Mouse (Mus musculus) retina, embryonic 14.5 days (tissue): Measurements from ENCODE around the gene Zbtb38.

Experiments used
- DNase-seq: peaks from one replicate; pipeline ENCODE4 v3.0.0-alpha.2; 2015; ENCODE audit warnings: low spot score

Zbtb38 gene

DNA sequence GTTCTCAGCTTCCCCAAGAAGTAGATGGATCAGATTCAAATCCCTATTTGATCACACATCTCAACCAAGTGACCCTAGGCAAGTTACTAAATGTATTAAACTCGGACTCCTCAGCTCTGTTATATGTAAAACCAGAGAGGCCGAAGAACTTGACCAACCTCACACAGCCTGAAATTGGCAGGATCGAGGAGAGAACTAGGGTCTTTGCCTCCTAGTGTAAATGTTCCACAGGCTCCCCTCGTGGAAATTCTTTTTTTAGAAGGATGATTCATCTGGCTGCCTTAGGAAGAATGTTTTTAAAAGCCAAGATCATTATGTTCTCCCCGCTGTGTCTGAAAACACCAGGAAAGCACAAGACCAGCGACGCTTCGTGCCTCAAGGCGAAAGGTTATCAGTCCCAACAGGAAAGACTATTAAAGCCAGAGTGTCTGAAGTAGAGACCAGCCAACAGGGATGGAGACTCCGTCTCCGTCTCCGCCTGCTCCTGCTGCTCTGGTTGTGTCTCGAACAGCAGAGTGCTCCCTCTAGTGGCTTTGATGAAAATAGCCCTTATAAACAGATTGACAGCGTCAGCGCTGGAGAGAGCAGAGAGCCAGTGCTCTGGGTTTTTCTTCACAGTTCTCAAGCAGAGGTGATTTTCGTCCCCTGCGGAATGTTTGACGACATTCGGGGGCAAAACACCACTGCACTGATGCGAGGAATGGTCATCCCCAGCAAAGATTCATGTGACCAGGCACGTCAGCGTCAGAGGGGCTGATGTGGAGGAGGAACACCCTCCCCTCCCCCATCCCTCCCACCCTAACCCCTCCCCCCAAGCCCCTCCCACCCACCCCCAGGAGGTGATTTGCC is 6.3 kb upstream of the Zbtb38 start:
- DNase-seq, result peak; percentile 92

DNA sequence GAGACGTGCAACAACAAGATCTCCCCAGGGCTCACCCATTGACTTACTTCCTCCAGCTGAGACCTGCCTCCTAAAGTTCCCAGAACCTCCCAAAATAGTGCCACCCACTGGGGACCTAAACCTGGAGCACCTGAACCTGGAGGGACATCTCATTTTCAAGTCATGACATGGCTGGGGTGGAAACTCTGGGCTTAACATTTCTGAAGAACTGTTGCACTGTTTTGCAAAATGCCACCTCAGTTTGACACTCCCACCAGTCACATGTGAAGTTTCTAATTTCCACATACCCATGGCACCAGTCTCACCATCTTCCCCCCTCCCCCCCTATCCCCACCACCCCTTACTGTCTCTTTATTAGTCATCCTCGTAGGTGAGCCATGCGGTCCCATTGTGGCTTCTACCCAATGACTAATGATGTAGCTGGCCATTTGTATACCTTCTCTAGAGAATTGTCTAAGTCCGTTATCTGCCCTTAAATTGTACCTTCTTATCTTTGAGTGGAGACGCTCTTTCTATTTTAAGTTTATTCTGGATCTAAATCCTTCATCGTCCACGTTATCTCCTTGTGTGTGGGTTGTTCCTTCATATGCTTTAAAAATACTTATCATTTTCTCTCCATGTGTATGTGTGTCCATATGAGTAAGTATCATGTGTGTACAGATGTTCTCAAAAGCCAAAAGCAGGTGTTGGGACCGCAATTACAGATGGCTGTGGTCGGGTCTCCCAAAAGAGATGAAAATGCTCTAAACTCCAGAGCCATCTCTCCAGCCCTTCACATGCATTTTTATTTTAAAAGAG is 4.2 kb upstream of the Zbtb38 start:
- no peak for DNase-seq

DNA sequence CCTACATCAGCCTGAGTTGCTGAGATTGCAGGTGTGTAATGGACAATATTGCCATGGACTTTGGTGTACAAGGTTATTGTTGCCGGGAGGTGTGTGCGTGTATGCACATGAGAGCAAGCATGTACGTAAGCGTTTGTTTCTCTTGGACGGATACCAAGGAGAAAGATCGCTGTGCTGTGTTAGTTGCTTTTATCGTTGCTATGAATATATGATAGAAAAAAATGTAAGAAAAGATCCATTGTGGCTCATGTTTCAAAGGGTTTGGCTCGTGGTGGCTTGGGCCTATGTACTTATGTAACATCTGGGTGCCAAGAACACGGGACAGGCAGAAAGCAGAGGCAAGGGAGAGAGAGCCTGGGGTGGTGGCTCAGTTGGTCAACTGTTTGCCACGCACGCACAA is 3.1 kb upstream of the Zbtb38 start:
- no peak for DNase-seq

DNA sequence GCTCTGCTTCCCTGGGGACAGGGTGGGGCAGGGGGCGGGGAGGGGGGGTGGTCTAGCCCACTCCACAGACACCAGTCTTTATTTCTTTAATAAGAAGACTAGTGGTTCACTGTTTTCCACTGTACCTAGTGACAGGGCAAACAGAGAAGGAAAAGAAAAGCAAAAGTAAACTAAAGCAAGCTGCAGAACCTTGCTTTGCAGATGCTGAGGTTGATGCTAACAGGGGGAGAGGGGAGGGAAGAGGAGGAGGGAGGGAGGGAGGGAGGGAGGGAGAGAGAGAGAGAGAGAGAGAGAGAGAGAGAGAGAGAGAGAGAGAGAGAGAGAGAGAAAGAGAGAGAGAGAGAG is 2.0 kb upstream of the Zbtb38 start:
- DNase-seq, result no peak

DNA sequence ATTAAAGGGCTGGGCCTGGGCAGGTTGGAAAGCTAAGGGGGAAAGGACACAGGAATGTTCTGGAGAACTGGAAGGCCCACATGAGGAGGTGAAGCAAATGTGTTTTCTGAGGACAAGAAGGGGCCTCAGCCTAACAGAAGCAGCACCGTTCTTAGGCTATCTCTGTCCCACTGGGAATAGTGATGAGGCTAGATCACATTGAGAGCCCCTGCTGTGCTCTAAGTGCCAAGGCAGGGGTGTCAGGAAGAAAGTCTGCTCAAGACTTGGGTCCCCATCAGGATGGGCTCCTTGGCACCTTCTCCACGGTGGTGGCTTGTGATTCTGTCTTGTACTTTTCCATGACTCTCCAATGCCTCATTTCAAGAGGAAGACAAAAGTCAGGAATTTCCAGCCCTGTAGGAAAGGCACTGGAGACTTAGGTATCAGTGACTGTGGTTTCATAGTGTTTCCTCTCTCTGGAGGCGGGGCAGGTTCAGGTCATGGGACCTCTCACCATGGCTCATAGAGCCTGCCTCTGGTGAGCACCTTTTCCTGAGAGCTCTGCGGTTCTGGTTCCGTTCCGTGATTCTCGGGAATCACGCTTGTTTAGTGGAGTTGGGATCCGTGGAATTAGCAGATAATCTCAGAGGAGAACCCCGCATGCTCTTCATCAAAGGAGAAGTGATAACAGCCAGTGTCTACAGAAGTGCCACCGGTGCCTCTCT is 1.4 kb upstream of the Zbtb38 start:
- no peak for DNase-seq

DNA sequence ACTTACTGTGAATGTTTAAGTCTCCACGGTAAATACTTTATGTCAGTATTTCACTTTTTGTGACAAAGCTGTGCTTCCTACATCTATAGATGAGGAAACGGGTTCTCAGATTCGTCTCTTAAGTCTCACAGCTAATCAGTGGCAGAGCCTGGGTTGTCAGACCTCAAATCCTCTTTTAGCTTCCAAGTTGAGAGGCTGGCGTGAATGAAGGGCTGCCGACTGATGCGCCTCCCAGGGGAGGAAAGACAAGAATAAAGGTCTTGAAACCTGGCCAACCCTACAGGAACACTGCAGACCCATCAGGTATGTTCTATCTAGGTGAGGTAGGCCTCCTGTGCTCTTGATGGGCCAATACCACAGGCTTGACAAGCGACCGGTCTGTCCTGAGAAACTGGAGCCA is 761 bp upstream of the Zbtb38 start:
- DNase-seq, result no peak

DNA sequence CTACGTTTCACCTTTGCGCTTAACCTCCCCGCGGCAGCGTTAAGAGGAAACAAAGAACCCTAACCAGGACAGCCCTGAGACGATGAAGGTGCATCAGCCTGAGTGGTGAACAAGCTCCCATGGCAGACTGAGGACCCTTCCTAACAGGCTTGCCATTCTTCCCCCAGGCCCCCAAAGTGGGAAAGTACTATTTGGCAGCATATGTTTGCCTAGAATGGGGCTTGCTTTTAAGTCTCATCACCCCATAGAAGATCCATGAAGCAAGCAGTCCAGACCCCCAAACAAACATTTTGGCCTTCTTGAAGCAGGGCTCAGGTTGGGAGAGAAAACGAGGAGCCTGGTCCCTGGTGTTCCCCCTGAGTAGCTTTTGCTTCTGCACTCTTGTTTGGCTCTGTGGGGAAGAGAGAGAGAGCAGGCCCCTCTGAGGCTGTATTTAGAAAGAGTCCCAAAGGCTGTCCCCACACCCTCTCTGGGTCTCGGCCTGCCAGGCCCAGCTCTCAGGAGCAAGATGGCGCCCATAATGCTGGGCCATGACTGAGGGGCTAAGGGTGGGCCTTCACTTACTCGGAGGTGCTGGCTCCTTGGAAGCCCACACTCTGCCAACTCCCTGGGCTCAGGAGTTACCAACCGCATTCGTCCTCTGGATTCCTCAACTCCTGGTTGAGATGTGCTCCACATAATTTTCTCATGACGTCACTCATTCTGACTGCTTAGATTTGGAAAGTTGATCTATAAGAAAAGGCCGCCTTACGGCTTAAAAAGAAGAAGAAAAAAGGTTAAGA is 619 bp downstream of the Zbtb38 start:
- no peak for DNase-seq

DNA sequence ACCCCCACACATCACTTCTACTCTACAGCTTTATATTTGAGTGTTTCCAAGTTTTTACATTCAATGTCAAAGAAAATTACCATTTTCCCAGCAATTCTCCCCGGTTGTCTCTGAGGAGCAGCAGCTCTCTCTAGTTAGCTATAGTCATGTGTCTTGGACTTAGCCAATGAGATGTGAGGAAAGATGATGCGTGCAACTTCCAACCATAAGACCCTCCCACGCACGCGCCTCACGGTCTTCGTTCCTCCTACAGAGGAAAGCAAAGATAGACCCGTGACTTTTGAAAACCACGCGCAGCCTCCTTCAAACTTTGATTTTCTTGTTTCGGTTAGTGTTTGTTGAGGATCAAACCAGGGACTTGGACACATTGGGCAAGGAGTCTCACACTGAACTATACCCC is 2.0 kb downstream of the Zbtb38 start:
- no peak for DNase-seq

DNA sequence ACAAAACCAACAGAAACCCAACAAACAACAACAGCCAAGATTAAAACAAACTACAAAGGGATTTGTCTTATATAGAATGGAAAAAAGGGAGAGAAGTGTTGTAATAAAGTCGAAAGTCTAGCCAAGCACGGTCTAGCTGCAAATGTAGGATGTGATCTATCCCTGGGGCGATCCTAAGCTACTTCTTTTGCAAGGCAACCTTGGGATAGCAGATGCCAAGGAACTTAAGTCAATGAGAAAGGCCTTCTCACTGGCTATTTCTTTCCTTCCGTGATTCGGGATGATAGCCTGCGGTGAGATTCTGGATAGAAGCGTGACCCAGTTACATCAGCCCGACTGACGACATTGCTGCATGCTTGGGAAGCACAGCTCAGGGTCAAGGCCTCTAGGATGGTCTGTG is 6.1 kb downstream of the Zbtb38 start:
- no peak for DNase-seq

DNA sequence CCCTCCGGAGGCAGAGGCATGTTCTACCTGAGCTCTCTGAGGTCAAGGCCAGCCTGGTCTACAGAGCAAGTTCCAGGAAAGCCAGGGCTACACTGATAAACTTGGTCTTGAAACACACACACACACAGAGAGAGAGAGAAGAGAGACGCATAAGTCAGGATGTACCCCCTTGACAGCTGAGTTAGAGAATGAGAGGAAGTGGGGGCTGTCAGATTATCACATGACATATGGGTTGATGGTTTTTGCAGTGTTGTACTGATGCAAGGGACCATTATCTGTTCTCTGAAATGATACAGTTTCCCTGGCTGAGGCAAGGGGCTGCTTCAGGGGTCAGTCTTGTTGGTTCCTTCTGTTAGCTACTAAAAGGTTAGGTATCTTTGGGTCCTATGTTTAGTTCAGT is 7.7 kb downstream of the Zbtb38 start:
- no peak for DNase-seq

DNA sequence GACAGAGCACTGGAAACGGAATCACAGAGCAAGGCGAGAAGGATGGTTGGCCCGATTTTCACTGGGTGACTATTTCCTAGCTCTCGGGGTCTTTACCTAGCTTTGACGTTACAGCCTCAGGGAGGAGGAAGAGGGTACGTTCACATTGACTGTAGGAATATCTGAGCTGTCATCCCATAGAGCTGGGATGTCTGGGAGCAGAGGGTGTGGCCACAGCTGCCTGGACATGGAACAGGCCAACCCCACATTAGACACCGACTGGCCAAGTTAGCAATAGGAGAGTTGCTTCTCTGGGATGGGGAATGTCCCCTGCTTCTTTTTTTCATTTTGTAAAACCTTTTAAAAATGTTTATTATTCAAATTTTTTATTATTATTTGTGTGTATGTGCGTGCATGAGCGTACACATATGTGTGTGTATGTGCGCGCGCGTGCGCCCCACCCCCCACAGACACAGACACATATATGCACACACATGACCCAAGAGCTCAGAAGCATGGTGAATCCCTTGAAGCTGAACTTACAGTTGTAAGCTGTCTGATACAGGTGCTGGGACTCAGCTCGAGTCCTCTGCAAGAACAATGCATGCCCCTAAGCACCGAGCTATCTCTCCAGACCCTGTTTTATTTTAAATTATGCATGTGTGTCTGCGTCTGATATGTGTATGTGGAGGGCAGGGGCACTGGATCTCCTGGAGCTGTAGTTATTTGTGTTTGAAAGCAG is 11.1 kb downstream of the Zbtb38 start:
- no peak for DNase-seq

DNA sequence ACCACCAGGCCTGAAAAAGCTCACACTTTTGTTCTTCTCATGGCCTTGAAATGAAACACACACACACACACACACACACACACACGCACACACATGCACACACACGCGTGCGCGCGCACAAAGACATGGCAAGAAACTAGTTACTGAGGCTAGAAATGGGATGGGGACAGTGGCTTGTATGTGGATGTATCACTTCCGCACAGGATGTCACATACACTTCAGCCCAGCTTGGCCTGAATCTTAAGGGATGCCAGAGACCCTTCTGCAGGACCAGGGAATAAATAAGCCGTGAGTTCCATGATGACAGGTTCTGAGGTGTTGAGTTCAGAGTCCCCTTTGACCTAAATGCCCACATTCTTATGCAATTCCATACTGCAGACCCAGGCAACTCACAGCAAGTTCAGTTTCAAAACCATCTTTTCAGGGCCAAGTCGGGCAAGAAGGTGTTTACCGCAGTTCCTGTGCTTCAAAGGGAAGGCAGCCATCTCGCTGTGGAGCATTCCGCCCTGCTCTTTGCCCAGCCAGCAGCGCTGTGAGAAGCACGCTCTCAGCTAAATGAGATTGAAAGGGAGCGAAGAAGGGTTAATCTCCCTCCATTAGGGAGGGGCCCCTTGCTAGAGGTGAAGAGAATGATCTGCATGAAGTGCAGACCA is 11.8 kb downstream of the Zbtb38 start:
- DNase-seq, result no peak

DNA sequence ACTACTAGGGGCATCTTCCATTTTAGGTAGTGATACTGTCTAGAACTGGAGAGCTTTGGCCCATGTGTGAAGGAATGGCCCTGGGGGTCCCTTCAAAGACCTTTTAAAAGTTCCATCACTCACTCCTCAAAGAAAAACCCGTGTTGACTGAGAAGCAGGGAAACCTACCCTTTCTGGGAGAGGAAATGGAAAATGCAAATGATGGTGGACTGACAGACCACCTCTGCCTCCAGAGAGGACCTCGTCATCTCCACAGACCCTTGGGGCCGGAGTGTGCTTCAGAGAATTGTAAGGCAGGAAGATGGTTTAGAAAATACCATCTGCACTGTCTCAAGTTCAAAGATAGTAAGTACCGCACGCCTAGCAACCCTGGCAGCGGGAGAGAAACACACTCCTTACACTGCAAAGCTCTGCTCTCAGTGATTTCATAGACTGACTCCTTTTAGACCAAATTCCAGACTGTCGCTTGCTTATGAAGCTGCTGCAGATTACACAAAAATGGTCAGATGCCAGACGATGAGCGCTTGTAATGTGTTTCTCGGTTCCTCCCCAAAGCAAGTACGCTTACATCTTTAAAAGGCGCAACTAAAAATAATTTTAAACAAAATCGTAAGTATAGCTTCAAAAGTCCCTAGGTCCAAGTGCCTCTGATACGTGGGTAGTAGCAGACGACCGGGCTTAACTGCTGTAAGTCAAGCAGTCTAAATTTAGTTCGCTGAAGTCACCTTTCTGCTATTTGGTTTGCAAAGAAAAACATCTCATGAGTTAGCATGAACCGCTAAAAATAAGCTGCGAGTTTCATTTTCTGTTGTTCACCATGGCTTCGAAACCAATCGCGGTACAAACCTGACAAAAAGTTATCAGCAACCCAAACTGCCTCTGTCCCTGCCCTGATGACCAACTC is 12.6 kb downstream of the Zbtb38 start:
- no peak for DNase-seq

DNA sequence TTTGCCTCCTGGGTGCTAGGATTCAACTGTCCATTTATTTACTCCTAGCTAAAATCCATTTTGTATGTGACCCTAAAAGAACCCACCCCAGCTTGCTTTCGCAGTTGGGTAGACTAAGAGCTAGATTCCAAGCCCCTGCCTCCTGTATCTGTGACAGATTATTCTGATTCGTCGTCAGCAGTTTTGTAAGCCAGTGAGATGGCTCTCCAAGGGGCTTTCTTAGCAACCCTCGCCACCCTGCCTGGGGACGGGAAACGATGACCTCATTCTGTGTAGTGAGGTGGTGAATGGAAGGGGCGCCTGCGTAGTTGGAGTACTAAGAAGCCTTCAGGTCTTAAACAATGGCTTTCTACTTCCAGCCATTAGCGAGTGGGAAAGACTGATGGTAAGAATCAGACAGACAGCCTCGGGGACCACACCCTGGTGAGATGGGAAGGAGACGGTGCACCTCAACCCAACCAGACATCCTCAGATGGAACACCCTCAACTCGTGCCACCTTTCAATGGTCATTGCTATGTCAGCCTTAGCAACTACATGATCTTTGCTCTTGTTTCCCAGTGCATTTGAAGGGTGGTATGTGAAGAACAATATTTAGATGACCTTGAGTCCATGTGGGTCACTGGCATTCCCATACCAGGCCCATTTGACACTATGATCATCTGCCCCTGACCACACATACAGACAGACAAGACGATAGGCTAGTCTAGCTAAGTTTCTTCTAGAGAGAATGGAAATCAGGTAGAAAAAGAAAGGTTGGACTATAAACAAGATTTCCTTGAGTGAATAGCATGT is 13.9 kb downstream of the Zbtb38 start:
- no peak for DNase-seq

DNA sequence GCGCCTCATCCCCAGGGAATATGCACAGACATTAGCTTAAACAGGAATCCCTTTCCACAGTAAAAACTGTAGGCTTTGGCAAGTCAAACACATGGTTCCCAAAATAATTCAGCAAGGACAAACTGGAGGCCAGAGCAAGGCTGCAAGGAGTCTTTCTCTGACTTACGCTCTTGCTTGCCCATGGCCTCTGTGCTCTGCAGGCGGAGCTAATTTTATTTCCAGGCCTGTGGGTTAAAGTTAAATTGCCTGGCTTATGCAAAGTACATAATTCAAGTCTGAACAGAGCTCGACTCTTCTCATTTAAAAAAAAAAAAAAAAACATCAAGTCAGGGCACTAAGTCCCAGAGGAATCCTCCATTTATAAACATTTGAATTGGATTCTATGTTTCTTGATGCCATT is 16.7 kb downstream of the Zbtb38 start:
- DNase-seq, result no peak

DNA sequence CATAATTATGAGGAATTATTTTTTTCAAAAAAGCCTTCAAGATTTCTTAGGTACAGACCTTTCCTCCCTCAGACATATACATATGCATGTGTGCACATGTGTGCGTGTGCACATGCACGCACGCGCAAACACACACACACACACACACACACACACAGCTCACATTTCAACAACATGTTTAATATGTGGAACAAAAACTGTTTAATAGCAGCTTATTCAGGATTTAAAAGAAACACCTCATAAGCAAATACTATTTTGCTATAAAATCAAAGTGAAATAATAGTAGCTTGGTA is 19.3 kb downstream of the Zbtb38 start:
- DNase-seq, result no peak

DNA sequence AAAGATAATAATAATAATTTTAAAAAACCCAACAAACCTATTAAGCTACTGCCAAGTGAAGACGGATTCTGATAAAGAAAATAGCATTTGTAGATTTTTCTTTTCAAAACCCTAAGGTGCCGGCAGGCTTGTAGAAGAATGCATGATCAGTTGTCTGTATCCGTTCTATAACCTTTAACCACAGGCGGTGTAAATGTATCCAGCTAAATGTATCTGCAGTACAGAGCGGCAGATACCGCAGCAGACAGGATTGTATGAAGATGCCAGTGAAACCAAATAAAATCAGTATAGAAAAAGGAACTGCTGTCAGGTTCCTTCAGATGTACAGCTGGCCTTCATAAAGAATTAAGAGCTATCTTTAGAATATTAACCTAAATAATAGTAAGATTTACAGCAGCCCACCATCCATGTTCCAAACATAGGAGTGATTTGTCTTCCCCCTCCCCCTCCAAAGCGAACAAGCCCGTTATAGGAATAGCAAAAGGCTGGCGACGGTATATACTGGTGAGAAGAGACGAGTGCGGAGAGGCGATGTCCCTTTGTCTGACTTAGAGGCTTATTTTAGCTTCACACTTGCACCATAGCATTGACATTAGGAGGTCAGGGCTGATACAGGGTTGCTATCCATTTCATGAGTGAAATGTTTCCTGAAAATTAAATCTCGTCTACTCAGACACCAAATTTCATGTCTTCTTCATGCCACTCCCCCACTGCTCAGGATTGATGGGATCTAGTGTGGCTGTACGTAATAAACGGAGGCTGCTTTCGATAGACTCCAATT is 19.8 kb downstream of the Zbtb38 start:
- no peak for DNase-seq

DNA sequence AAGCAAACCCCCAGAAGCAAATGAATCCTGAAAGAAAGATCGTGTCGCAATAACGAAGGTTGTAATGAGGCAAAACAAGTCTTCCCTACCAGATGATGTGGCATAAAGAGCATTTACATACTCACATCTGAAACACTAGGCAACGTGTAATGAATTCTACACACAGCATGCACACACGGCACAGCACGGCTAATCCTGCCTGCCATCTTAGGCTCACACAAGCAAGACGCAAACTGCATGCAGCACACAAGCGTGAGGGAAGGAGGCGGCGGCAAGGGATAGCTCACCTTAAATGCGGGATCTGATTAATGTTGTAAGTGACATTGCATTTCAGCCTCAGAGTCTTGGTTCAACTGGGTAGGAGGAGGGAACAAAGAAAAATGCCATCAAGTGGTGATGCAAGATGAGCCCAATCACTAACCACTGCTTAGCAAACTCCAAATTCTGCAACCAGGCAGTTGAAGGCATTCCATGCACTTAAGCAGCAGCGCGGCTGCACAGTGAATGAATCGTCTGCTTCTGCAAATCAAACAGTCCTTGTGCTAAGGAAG is 20.6 kb downstream of the Zbtb38 start:
- peak; percentile 57 for DNase-seq
